Mouse (Mus musculus): ENCODE measurements around the gene Lamb1.

Lamb1 gene

DNA sequence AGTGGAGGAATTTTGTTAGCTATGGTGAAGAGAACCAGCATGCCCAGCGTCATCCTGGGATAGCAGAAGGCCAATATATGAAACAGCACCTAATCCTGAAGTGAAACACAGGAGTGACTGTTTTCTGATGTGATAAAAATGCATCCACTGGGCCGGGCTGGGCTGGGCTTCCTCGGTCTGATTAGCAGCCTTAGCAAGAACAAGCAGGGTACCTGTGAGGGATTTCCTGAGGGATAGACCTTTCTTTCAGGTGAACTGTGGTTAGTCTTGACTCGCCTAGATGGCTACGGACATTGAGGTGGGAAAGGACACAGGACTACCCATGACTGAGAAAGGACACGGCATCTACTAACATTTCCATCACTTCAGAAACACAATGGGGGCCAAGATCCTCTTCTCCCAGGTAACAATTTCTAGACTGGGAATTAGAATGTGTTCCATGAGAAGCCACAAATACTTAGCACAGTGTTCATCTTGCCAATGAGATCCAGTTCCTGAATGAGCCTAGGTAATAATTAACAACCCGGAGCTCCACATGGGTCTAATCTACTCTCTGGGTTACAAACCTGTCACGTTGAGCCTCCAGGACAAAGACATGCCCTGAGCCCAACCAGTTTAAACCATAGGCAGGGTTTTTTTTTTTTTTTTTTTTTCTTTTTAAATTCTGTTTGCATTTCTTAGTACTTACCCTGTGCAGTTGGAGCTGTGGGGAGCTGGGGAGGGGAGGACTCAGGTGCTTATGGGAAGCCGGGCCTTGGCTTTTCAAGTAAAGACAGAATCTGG lies 8.7 kb upstream of the Lamb1 start:
- no peak for DNase-seq

DNA sequence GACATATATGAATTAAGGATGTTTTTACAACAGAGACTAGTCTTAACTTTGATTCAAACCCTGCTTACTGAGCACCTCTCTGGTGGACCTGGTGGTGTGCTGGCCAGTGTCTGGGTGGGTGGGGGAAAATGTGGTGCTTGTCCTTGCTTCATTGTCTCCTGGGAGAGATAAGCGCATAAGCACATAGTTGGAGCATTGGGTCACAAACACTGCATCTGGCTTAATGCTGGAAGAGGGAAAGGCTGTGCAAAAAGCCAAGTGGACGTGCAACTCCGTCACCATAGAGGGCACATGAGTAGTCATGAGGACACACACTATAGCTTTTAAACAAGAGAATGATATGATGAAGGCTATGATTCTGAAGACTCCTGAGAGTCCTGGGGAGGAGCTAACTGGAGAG lies 3.2 kb upstream of the Lamb1 start:
- DNase-seq, result no peak

DNA sequence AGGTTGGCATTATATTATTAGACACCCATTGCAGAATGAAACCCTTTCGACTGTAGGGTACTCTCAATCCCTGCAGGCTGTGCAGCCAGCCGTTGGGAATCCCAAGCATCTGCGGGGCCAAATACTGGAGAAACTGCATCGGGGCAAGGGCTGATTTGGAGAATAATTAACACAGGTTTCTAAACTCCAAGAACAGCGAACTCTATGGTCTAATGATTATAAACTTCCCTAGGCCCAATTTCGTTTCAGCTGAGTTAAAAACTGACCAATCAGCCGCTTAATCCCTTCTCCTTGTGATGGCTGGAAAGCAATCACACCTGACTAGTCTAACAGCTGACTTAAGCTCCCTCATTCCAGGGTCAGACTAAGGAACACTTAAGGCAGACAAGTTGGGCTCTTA lies 1.1 kb upstream of the Lamb1 start:
- DNase-seq, result no peak

GRCm38 (mm10) chr12:31265722-31266431 lies 843 bp downstream of the Lamb1 start:
- no peak for DNase-seq

DNA sequence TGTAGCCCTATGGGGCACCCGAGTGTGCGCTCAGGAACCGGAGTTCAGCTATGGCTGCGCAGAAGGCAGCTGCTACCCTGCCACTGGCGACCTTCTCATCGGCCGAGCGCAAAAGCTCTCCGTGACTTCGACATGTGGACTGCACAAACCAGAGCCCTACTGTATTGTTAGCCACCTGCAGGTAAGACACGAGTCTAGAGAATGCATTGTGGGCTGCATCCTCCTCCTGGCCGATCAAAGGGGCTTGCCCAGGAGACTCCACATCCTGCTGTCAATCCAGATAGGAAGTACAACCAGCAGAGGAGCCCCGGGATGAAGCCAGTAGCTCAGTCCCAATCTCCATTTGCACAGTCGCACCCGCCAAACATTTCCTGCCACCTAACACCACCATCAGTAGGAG lies 1.7 kb downstream of the Lamb1 start:
- no peak for DNase-seq

DNA sequence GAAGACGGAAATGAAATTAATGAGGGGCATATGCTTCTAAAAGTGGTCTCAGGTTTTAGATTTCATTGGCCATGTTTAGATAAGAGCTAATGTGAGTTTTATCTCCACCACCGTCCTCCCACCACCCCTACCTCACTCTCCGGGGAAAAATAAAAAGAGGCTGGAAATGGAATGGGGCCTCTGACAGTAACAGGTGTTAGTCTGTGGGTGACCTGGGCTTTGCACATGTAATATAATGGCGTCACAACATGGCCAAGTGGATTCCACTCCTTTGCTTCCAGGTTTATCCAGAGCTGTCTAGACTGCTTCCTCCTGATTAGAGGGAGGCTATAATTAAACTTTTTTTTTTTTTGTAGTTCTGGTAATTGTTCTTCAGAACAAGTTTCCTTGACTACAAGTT lies 2.3 kb downstream of the Lamb1 start:
- DNase-seq, result no peak

- no peak for DNase-seq
Measured at GRCm38 (mm10) chr12:31268315-31268714, 3.3 kb downstream of the Lamb1 start.

GRCm38 (mm10) chr12:31269020-31269597 lies 4.1 kb downstream of the Lamb1 start:
- no peak for DNase-seq

GRCm38 (mm10) chr12:31270361-31270760 lies 5.3 kb downstream of the Lamb1 start:
- no peak for DNase-seq

- DNase-seq, result no peak
Measured at GRCm38 (mm10) chr12:31270776-31271175, 5.7 kb downstream of the Lamb1 start.

DNA sequence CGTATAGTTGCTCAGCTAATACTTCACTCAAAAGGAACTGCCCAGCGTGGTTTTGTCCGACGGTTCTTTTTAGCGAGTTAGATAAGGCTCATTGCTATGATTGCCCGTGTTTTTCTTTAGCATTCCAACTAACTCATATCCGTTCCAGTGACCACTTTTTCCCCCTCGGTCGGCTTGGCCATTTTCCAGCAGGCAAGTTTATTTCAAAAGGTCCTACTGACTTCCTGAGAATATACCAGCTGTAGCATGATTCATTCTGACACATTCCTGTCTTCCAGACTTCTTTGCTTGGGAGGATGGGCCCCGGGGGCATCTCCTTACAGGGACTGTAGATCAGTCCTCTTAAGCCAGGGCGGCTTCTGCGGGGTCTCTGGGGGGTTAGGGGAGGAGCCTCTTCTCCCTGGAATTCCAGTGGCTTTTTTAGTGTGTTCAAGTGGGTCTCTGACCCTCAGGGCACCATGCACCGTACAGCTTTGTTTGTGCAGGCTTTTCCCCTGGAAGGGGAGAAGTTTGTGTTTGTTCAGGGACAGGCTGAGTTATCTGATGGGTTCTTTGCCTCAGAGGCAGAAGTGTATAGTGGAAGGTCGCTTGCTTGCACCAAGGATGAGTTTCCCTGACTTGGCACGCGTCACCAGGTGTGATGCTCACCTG lies 6.5 kb downstream of the Lamb1 start:
- no peak for DNase-seq

- no peak for DNase-seq
Measured at GRCm38 (mm10) chr12:31272012-31272735, 7.1 kb downstream of the Lamb1 start.

GRCm38 (mm10) chr12:31272846-31273245 lies 7.8 kb downstream of the Lamb1 start:
- no peak for DNase-seq

- DNase-seq, result no peak
Measured at GRCm38 (mm10) chr12:31273646-31274045, 8.6 kb downstream of the Lamb1 start.

- no peak for DNase-seq
Measured at GRCm38 (mm10) chr12:31275411-31275810, 10.4 kb downstream of the Lamb1 start.

DNA sequence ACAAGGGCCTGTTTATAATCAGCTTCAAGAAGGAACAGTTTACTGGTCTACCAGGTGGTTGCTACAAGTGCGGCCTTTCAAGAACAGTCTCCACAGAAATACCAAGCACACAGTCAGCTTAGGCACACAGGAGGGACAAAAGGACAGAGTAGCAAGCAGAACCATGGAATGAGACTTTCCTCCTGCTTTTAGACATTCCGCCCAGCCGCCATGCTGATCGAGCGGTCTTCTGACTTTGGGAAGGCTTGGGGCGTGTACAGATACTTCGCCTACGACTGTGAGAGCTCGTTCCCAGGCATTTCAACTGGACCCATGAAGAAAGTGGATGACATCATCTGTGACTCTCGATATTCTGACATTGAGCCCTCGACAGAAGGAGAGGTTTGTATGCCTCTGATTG lies 13.2 kb downstream of the Lamb1 start:
- DNase-seq, result no peak

DNA sequence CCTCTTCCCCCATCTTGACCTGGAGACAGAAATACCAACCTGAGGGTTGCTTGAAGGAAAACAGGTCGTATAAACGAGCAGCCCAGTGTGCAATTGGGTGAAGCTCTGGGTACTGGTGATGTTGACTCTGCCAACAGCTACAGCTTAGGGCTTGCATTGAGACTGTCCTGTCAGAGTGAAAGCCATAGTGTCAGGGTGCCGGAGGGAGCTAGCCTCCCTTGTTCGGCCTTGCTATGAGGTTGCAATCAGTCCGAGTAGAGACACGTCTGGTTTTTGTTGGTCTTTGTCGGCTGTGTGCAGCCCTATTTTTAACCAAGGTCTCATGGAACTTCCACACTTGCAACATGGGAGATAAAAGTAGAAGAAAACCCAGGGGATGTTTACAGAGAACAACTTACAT lies 15.3 kb downstream of the Lamb1 start:
- DNase-seq, result no peak

DNA sequence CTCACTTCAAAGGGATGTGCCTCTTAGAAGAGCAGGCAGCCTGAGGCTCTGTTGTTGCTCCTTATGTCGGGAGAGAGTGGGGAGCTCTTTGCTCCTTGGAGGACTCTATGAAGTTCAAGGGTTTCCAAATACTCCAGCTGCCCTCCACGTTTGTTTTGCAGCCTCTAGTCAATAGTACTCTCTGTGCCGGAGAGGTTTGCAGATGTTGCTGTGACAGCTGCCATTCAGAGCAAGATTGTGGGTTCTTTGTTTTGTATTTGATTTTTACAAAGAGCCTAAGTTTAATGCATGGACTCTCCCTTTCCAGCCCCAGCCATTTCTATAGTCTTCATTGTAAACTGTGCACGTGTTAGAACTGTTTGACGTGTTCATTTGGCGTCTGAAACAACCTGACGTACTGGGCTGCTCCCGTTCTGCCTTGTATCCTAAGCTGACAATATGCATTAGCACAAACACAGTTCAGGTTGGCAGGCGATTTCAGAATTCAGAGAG lies 16.1 kb downstream of the Lamb1 start:
- DNase-seq, result no peak

DNA sequence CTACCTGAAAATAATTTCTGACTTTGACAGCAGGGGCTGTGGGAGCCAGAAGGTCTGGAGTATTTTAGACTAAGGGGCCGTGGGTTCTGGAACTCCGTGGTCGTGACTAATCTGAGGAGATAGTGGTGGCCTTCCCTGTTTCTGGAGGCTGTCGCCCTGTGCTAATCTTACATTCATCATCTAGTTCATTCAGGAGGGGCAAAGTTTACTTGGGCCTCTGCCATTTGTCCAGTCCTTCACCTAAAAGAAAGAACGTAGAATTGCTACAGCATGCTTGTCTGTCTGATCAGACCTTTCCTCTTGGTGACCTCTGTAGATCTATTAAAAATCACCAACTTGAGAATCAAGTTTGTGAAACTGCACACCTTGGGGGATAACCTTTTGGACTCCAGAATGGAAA lies 17.2 kb downstream of the Lamb1 start:
- no peak for DNase-seq

DNA sequence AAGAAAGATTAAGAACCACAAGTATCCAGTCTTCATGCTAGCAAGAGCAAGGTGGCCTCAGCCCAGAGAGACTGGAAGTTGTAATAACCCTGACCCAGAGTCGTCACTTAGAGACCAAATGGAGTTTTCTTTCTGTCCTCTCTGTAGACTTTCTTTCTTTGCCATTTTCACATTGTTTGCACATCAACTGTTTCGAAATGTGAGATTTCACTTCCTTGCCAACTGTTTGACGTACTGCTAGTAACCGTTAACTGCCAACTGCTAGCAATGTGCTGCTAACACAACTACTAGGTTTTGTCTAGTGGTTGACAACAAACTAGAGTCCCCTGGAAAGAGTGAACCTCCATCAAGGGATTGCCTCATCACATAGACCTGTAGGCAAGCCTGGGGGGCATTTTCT lies 18.1 kb downstream of the Lamb1 start:
- no peak for DNase-seq

GRCm38 (mm10) chr12:31283617-31284136 lies 18.6 kb downstream of the Lamb1 start:
- no peak for DNase-seq

GRCm38 (mm10) chr12:31289046-31289445 lies 24.0 kb downstream of the Lamb1 start:
- DNase-seq, result no peak

GRCm38 (mm10) chr12:31290951-31291350 lies 25.9 kb downstream of the Lamb1 start:
- DNase-seq, result no peak
